Mouse (Mus musculus): ENCODE results near the gene Cdkn2b. TPM values are rescaled to one million over a fixed set of nuclear protein-coding genes. Genes with fewer than 3 reads are reported as not detected.

Cdkn2b gene
- polyA plus RNA-seq, 1 experiment from 2014 or later, result 0.40 TPM

DNA sequence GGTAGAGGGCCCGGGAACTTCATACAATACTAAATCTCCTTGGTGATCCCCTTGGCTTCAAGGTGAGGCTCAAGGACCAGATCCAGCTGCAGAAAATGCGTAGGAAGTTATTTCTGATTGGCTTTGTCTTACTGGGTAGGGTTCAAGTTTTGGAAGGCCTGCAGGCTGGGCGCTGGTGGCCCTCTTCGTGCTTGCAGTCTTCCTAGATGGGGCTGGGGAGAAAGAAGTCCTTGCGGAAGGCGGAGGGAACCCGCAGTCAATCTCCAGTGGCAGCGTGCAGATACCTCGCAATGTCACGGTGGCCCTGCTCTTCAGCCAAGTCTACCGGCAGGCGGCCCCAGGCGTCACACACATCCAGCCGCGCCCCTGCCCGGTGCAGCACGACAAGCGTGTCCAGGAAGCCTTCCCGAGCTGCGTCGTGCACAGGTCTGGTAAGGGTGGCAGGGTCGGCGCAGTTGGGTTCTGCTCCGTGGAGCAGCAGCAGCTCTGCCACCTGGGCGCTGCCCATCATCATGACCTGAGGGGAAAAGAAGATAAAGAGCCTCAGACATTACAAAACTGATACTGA lies 4.0 kb downstream of the Cdkn2b start:
- no peak overlapping the region for H3K9ac ChIP-seq (replicated peaks)
- WGBS, result under 1% methylated on average over 25 of the region's 25 CpGs
- ATAC-seq, result no peak
- H3K4me1 ChIP-seq (replicated peaks), result peaks cover 12% of the 10 kb centered on the region
- H3K27ac ChIP-seq, result no peak overlapping the region
- H3K36me3 ChIP-seq, result no peaks in the 10 kb centered on the region
- H3K4me3 ChIP-seq (replicated peaks), result no peak overlapping the region
- H3K9me3 ChIP-seq, result no peaks in the 10 kb centered on the region
- peaks cover 98% of the 10 kb centered on the region for H3K27me3 ChIP-seq
- H3K4me2 ChIP-seq (replicated peaks), result no peak overlapping the region

GRCm38 (mm10) chr4:89305691-89306090 lies 5.1 kb downstream of the Cdkn2b start:
- 7% methylated on average over 3 of the region's 3 CpGs for WGBS
- Histone ChIP-seq H3K4me1 (replicated peaks) (peaks cover 7% of the 10 kb centered on the region), H3K36me3 (no peaks in the 10 kb centered on the region), H3K9ac (replicated peaks) (no peak overlapping the region), H3K4me3 (replicated peaks) (no peak overlapping the region), H3K9me3 (no peaks in the 10 kb centered on the region), H3K27ac (no peak overlapping the region), H3K4me2 (replicated peaks) (no peak overlapping the region), H3K27me3 (peaks cover 96% of the 10 kb centered on the region)
- no peak for ATAC-seq

DNA sequence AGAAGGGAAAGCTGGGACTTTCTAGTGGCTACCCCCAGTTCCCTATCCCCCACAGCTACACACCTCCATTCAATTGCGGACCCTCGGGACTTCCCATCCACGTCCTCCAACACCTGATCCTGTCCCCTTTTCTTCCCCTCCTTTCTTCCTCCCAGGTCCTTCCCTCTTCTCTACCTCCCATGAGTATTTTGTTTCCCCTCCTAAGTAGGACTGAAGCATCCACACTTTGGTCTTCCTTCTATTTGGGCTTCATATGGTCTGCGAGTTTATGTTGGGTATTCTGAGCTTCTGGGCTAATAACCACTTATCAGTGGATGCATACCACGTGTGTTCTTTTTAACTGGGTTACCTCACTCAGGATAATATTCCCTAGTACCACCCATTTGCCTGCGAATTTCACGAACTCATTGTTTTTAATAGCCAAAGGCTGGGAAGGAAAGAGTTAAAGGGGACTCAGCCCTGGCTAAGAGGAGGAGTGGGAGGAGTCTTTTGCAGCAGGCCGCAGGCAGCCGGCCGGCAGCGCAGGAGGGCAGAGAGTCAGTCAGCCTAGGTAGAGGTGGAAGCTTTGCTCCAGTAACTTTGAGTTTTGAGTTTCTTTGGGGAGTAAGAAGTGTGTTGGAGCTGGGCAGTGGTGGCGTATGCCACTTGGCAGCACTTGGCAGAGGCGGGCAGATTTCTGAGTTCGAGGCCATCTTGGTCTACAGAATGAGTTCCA lies 7.4 kb downstream of the Cdkn2b start:
- Histone ChIP-seq H3K27ac (no peak overlapping the region), H3K27me3 (peaks cover 94% of the 10 kb centered on the region), H3K4me3 (replicated peaks) (no peak overlapping the region), H3K9ac (replicated peaks) (no peak overlapping the region), H3K36me3 (no peaks in the 10 kb centered on the region), H3K4me1 (replicated peaks) (no peaks in the 10 kb centered on the region; the same call in 1 of the 2 replicates), H3K9me3 (no peaks in the 10 kb centered on the region), H3K4me2 (replicated peaks) (no peak overlapping the region)
- peak; percentile 48; the same call in 1 of the 2 replicates for ATAC-seq
- WGBS, result 2% methylated on average over 14 of the region's 14 CpGs

- Histone ChIP-seq H3K4me3 (replicated peaks) (no peak overlapping the region), H3K9me3 (no peaks in the 10 kb centered on the region), H3K27ac (no peak overlapping the region), H3K27me3 (peaks cover 93% of the 10 kb centered on the region), H3K9ac (replicated peaks) (no peak overlapping the region), H3K4me2 (replicated peaks) (no peak overlapping the region), H3K36me3 (no peaks in the 10 kb centered on the region), H3K4me1 (replicated peaks) (no peaks in the 10 kb centered on the region; the same call in 1 of the 2 replicates)
- 0% methylated on average over 1 of the region's 1 CpGs for WGBS
- no peak for ATAC-seq
Observed at GRCm38 (mm10) chr4:89302129-89302528, 8.7 kb downstream of the Cdkn2b start.

GRCm38 (mm10) chr4:89299721-89300120 lies 11.1 kb downstream of the Cdkn2b start:
- WGBS, result 0% methylated on average over 2 of the region's 2 CpGs
- peaks cover 10% of the 10 kb centered on the region for H3K4me1 ChIP-seq (replicated peaks)
- no peaks in the 10 kb centered on the region for H3K9me3 ChIP-seq
- ATAC-seq, result no peak
- H3K4me2 ChIP-seq (replicated peaks), result no peak overlapping the region
- no peak overlapping the region for H3K9ac ChIP-seq (replicated peaks)
- no peaks in the 10 kb centered on the region for H3K36me3 ChIP-seq
- peaks cover 93% of the 10 kb centered on the region for H3K27me3 ChIP-seq
- no peak overlapping the region for H3K27ac ChIP-seq
- no peak overlapping the region for H3K4me3 ChIP-seq (replicated peaks)

DNA sequence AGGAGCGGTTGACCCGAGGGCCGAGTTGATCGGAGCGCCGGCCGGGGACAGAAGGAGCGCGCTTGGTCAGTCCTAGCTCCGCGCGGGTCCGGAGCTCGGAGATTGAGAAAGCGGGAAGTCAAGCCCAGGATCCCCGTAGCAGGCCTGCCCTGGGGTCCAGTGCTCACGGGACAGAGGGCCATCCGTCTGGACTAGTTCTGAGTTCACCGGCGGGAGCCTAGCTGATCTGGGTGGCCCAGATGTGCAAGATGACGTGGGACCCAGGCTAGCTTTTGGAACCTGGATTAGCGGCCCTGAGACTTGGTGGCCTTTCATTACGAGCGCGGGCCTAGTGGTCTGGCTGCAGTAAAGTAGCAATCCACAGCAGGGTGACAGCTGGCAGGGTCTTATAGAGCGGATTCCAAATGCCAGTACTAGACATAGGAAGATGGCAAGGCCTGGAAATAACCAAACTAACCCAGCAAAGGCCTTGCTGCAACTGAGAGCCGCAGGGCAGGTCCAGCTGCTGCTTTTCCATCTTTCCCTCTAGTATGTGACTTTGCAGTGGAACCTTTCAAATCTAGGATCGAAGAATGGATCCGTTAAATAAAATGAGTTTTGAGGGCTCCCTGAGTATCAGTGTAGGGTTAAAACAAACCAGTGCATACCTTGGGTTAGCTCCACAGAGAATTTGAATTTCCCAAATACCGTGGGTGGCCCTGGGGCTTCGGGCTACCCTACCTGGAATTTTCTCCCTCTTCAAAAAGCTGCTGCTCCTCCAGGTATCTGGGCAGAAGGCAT lies 15.2 kb downstream of the Cdkn2b start:
- Histone ChIP-seq H3K9ac (replicated peaks) (no peak overlapping the region), H3K4me3 (replicated peaks) (peak overlapping the region; percentile 51), H3K4me2 (replicated peaks) (peak overlapping the region; percentile 88), H3K27me3 (peaks cover 93% of the 10 kb centered on the region), H3K27ac (no peak overlapping the region), H3K4me1 (replicated peaks) (peaks cover 17% of the 10 kb centered on the region), H3K36me3 (no peaks in the 10 kb centered on the region), H3K9me3 (no peaks in the 10 kb centered on the region)
- 2% methylated on average over 27 of the region's 31 CpGs for WGBS
- ATAC-seq, result peak; percentile 55

GRCm38 (mm10) chr4:89294486-89295440 lies 16.1 kb downstream of the Cdkn2b start, which contains the start of gene Cdkn2a:
Gene Cdkn2a, minus strand, starts transcription at chr4:89294653.
- Histone ChIP-seq H3K27me3 (peaks cover 93% of the 10 kb centered on the region), H3K9ac (replicated peaks) (peak within 1 kb of the TSS; percentile 44; the same call in 1 of the 2 replicates), H3K4me3 (replicated peaks) (peak within 1 kb of the TSS; percentile 51), H3K4me1 (replicated peaks) (peaks cover 17% of the 10 kb centered on the region), H3K36me3 (no peaks in the 10 kb centered on the region), H3K27ac (no peak within 1 kb of the TSS), H3K4me2 (replicated peaks) (peak within 1 kb of the TSS; percentile 88), H3K9me3 (no peaks in the 10 kb centered on the region)
- WGBS, result under 1% methylated on average over 105 of the region's 117 CpGs
- ATAC-seq, result peak; percentile 90

DNA sequence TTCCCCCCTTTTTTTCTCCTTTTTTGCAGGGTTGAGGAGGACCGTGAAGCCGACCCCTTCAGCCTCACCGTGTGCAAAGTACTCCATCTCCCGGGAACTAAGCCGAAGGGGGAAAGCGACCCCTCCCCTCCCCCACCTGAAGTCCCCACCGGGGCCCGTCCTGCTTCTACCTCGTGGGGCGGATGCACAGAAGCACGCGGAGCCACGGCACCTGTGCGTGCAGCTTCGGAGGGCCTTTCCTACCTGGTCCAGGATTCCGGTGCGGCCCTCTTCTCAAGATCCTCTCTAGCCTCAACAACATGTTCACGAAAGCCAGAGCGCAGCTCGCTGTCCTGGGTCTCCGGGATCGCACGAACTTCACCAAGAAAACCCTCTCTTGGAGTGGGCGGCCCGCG lies 16.8 kb downstream of the Cdkn2b start:
- WGBS, result 1% methylated on average over 26 of the region's 26 CpGs
- no peak overlapping the region for H3K27ac ChIP-seq
- H3K4me2 ChIP-seq (replicated peaks), result peak overlapping the region; percentile 88
- no peaks in the 10 kb centered on the region for H3K36me3 ChIP-seq
- no peaks in the 10 kb centered on the region for H3K9me3 ChIP-seq
- H3K4me3 ChIP-seq (replicated peaks), result peak overlapping the region; percentile 51
- peaks cover 93% of the 10 kb centered on the region for H3K27me3 ChIP-seq
- ATAC-seq, result peak; percentile 53
- peaks cover 17% of the 10 kb centered on the region for H3K4me1 ChIP-seq (replicated peaks)
- peak overlapping the region; percentile 44; the same call in 1 of the 2 replicates for H3K9ac ChIP-seq (replicated peaks)

GRCm38 (mm10) chr4:89293516-89293915 lies 17.3 kb downstream of the Cdkn2b start:
- no peaks in the 10 kb centered on the region for H3K36me3 ChIP-seq
- WGBS, result 2% methylated on average over 7 of the region's 7 CpGs
- H3K4me1 ChIP-seq (replicated peaks), result peaks cover 17% of the 10 kb centered on the region
- no peaks in the 10 kb centered on the region for H3K9me3 ChIP-seq
- H3K27me3 ChIP-seq, result peaks cover 97% of the 10 kb centered on the region
- ATAC-seq, result no peak
- no peak overlapping the region for H3K4me3 ChIP-seq (replicated peaks)
- no peak overlapping the region for H3K4me2 ChIP-seq (replicated peaks)
- H3K9ac ChIP-seq (replicated peaks), result no peak overlapping the region
- no peak overlapping the region for H3K27ac ChIP-seq

DNA sequence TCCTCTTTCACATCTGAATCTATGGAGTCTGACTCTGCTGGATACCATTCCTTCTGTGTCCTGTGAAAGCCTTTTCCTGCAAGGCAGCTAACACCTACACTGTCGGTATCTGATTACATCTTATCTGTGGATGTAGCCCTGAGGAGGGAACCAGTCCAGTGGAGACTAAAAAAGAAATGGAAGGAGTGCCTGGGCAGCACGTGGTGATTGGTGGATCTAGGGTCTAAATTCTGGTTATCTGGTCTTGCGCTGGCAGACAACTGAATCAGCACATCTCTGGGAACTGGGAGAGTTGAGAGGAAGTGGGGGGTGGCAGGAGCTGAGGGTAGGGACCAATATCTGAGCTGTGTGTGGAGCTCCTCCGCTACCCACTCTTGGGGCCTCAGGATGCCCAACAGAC lies 21.8 kb downstream of the Cdkn2b start:
- H3K27ac ChIP-seq, result no peak overlapping the region
- no peak overlapping the region for H3K4me3 ChIP-seq (replicated peaks)
- under 1% methylated on average over 4 of the region's 4 CpGs for WGBS
- no peaks in the 10 kb centered on the region for H3K36me3 ChIP-seq
- H3K4me2 ChIP-seq (replicated peaks), result no peak overlapping the region
- H3K9me3 ChIP-seq, result no peaks in the 10 kb centered on the region
- no peak overlapping the region for H3K9ac ChIP-seq (replicated peaks)
- peaks cover 1% of the 10 kb centered on the region for H3K4me1 ChIP-seq (replicated peaks)
- ATAC-seq, result no peak
- peaks cover 89% of the 10 kb centered on the region for H3K27me3 ChIP-seq

DNA sequence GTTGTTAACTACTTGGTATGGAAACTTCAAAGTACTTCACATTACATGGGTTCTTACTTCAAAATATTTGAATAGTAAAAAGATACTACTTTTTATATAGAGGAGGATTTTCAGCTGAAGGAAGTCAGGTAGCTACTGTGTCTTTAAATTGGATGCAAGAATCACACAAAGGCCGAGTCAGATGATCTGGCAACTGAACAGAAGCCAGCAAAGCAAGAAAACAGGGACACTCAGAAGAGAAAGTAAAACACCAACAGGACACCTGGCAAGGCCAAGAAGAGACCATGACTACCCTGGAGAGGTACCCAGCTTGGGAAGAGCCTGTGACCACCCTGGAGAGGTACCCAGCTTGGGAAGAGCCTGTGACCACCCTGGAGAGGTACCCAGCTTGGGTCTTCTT lies 24.3 kb downstream of the Cdkn2b start:
- Histone ChIP-seq H3K4me2 (replicated peaks) (no peak overlapping the region), H3K4me1 (replicated peaks) (peaks cover 6% of the 10 kb centered on the region), H3K4me3 (replicated peaks) (no peak overlapping the region), H3K9me3 (no peaks in the 10 kb centered on the region), H3K9ac (replicated peaks) (no peak overlapping the region), H3K27me3 (peaks cover 89% of the 10 kb centered on the region), H3K27ac (no peak overlapping the region), H3K36me3 (no peaks in the 10 kb centered on the region)
- ATAC-seq, result no peak
- WGBS, result 3% methylated on average over 1 of the region's 1 CpGs
